Mouse (Mus musculus): ENCODE results near the gene Fkbp4. TPM values are rescaled to one million over a fixed set of nuclear protein-coding genes. Genes with fewer than 3 reads are reported as not detected.

Gene Fkbp4
- polyA plus RNA-seq, 1 experiment, result 138 TPM

DNA sequence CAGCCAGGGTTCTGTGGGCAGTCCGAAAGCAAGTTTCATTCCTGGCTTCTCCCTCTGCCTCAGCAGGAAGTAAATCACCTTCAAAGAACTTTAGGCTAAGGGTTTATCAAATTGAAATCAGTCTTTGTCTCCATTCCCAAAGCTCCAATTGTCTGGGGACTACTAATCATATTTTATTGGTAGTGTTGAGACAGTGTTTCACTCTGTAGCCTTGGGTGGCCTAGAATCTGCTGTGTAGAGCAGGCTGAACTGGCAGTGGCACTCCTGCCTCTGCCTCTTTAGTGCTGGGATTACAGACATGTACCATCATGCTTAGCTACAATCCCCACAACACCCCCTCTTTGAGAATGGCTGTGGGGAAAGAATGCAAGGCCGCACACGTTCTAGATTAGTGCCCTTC, 17.0 kb downstream of the Fkbp4 start:
- H3K27ac ChIP-seq (ENCODE audit: control insufficient read depth, insufficient read depth, low read length), result no peak overlapping the region
- no peaks in the 10 kb centered on the region for H3K27me3 ChIP-seq (ENCODE audit: control insufficient read depth, insufficient read depth, low read length)

DNA sequence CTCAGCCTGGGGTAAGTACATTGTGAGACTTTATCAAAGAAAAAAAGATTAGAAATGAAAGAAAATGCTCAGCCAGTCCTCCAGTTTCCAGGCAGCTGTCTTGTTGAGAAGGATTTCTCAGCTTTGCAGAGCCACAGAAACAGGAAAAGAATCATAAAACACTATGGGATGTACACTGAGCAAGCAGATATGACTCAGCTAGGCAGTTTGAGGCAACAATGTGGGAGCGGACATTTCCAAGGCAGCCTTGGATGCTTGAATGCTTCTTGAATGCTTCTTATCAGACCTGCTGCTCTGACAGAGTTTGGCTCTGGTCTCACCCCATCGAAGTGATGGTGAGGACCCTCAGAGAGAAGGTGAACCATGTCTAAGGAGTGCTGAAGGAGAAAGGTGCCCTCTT, 17.4 kb downstream of the Fkbp4 start:
- Histone ChIP-seq H3K27ac (ENCODE audit: control insufficient read depth, insufficient read depth, low read length) (no peak overlapping the region), H3K36me3 (ENCODE audit: control insufficient read depth, insufficient read depth, low read length) (no peaks in the 10 kb centered on the region), H3K4me1 (replicated peaks; ENCODE audit: control insufficient read depth, insufficient read depth, low read length) (peaks cover 2% of the 10 kb centered on the region), H3K4me3 (ENCODE audit: control insufficient read depth, insufficient read depth, low read length) (no peak overlapping the region), H3K27me3 (ENCODE audit: control insufficient read depth, insufficient read depth, low read length) (no peaks in the 10 kb centered on the region)
- no peak for DNase-seq
- TF ChIP-seq CTCF (IDR thresholded peaks at IDR 0.05; ENCODE audit: borderline replicate concordance, control insufficient read depth, extremely low read depth, insufficient read depth, low read length, poor library complexity), result no peak
- TF ChIP-seq POLR2A (IDR thresholded peaks at IDR 0.05; ENCODE audit: control insufficient read depth, extremely low read depth, insufficient read depth, low read length, poor library complexity), result no peak
- 80% methylated on average over 2 of the region's 2 CpGs for WGBS

More for the DNA sequence above, 17.0 kb downstream of the Fkbp4 start:
- peaks cover 2% of the 10 kb centered on the region for H3K4me1 ChIP-seq (replicated peaks; ENCODE audit: control insufficient read depth, insufficient read depth, low read length)
- H3K36me3 ChIP-seq (ENCODE audit: control insufficient read depth, insufficient read depth, low read length), result no peaks in the 10 kb centered on the region
- DNase-seq, result no peak
- TF ChIP-seq CTCF (IDR thresholded peaks at IDR 0.05; ENCODE audit: borderline replicate concordance, control insufficient read depth, extremely low read depth, insufficient read depth, low read length, poor library complexity) (no peak), POLR2A (IDR thresholded peaks at IDR 0.05; ENCODE audit: control insufficient read depth, extremely low read depth, insufficient read depth, low read length, poor library complexity) (no peak)
- 93% methylated on average over 3 of the region's 3 CpGs for WGBS
- H3K4me3 ChIP-seq (ENCODE audit: control insufficient read depth, insufficient read depth, low read length), result no peak overlapping the region

DNA sequence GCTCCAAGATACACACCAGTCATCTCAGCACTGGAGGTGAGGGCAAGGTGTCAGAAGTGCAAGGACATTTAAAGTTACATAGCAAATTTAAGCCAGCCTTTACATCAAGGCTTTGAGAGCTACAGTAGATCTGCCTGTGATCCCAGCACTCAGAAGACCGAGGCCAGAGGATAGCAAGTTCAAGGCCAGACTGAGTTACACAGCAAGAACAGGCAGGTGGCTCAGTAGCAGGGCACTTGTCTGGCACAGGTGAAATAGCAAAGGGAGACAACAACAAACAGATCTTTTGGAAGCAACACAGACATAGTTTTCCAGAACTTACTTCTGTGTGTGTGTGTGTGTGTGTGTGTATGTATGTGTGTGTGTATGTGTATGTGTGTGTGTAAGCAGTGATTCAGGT, 20.4 kb downstream of the Fkbp4 start:
- no peak for DNase-seq
- Histone ChIP-seq H3K4me3 (ENCODE audit: control insufficient read depth, insufficient read depth, low read length) (no peak overlapping the region), H3K36me3 (ENCODE audit: control insufficient read depth, insufficient read depth, low read length) (no peaks in the 10 kb centered on the region), H3K27ac (ENCODE audit: control insufficient read depth, insufficient read depth, low read length) (no peak overlapping the region), H3K4me1 (replicated peaks; ENCODE audit: control insufficient read depth, insufficient read depth, low read length) (no peaks in the 10 kb centered on the region), H3K27me3 (ENCODE audit: control insufficient read depth, insufficient read depth, low read length) (no peaks in the 10 kb centered on the region)
- TF ChIP-seq CTCF (IDR thresholded peaks at IDR 0.05; ENCODE audit: borderline replicate concordance, control insufficient read depth, extremely low read depth, insufficient read depth, low read length, poor library complexity) (no peak), POLR2A (IDR thresholded peaks at IDR 0.05; ENCODE audit: control insufficient read depth, extremely low read depth, insufficient read depth, low read length, poor library complexity) (no peak)
- 98% methylated on average over 1 of the region's 1 CpGs for WGBS

DNA sequence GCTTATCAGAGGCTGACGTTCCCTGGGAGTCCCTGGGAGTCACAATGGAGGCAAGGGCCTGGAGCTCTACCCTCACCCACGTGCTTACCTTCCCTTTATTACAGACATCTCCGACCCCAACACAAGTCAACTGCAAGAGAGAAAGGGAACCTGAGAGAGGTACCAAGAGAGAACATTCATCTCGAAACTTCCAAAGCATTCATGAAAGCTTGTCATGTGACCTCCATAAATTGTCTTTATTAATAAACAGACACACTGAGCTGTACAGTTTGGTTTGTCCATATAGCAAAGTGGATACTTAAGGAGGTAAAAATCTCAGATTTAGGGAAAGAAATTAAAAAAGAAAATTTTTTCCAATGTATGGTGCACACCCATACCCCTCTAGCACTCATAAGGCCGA, 22.3 kb downstream of the Fkbp4 start:
- no peak for TF ChIP-seq POLR2A (IDR thresholded peaks at IDR 0.05; ENCODE audit: control insufficient read depth, extremely low read depth, insufficient read depth, low read length, poor library complexity)

DNA sequence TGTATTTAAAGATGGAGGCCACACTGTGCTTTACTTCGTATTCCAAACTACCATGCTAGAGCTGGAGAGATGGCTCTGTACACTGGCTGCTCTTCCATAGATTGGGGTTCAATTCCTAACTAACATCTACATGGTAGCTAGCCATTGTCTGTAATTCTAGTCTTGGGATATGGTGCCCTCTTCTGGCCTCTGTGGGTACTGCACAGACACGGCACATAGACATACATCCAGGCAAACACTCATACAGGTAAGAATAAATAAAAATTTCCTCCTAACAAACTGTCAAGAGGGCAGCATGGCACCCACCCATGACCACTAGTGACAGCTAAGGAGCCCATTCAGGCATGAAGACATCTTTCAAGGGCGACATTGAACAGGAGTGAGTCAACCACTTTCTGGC, 27.4 kb downstream of the Fkbp4 start:
- Histone ChIP-seq H3K4me3 (ENCODE audit: control insufficient read depth, insufficient read depth, low read length) (no peak overlapping the region), H3K4me1 (replicated peaks; ENCODE audit: control insufficient read depth, insufficient read depth, low read length) (no peaks in the 10 kb centered on the region), H3K27me3 (ENCODE audit: control insufficient read depth, insufficient read depth, low read length) (no peaks in the 10 kb centered on the region), H3K36me3 (ENCODE audit: control insufficient read depth, insufficient read depth, low read length) (peaks cover 25% of the 10 kb centered on the region), H3K27ac (ENCODE audit: control insufficient read depth, insufficient read depth, low read length) (no peak overlapping the region)
- TF ChIP-seq CTCF (IDR thresholded peaks at IDR 0.05; ENCODE audit: borderline replicate concordance, control insufficient read depth, extremely low read depth, insufficient read depth, low read length, poor library complexity) (no peak), POLR2A (IDR thresholded peaks at IDR 0.05; ENCODE audit: control insufficient read depth, extremely low read depth, insufficient read depth, low read length, poor library complexity) (no peak)
- 42% methylated on average over 3 of the region's 3 CpGs for WGBS
- peak; percentile 80 for DNase-seq

More for the DNA sequence above, 22.3 kb downstream of the Fkbp4 start:
- H3K27me3 ChIP-seq (ENCODE audit: control insufficient read depth, insufficient read depth, low read length), result no peaks in the 10 kb centered on the region
- no peak overlapping the region for H3K4me3 ChIP-seq (ENCODE audit: control insufficient read depth, insufficient read depth, low read length)
- WGBS, result 95% methylated on average over 5 of the region's 5 CpGs
- H3K4me1 ChIP-seq (replicated peaks; ENCODE audit: control insufficient read depth, insufficient read depth, low read length), result no peaks in the 10 kb centered on the region
- peaks cover 6% of the 10 kb centered on the region; the same call in 1 of the 2 replicates for H3K36me3 ChIP-seq (ENCODE audit: control insufficient read depth, insufficient read depth, low read length)
- DNase-seq, result no peak
- no peak overlapping the region for H3K27ac ChIP-seq (ENCODE audit: control insufficient read depth, insufficient read depth, low read length)

DNA sequence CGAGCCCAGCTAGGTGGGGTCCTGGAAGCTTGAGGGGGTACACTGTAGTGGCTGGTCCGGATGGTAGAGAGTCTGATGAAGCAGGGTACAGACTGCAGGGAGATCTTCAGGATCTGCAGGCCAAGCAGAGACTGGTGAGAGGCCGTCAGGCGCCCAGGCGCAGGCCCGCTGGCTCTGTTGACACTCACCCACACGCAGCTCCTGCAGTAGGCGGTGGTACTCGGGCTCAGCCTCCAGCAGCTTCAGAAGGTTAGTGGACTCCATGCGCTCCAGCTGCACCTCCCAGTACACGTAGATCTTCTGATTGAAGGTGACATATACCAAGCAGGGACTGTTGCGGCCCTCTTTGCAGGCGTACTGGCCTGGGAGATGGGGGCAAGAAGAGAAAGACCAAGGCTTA, 28.2 kb downstream of the Fkbp4 start:
- WGBS, result 96% methylated on average over 13 of the region's 13 CpGs
- no peak for DNase-seq
- TF ChIP-seq CTCF (IDR thresholded peaks at IDR 0.05; ENCODE audit: borderline replicate concordance, control insufficient read depth, extremely low read depth, insufficient read depth, low read length, poor library complexity) (no peak), POLR2A (IDR thresholded peaks at IDR 0.05; ENCODE audit: control insufficient read depth, extremely low read depth, insufficient read depth, low read length, poor library complexity) (no peak)
- no peak overlapping the region for H3K4me3 ChIP-seq (ENCODE audit: control insufficient read depth, insufficient read depth, low read length)
- H3K27ac ChIP-seq (ENCODE audit: control insufficient read depth, insufficient read depth, low read length), result no peak overlapping the region
- H3K27me3 ChIP-seq (ENCODE audit: control insufficient read depth, insufficient read depth, low read length), result no peaks in the 10 kb centered on the region
- H3K4me1 ChIP-seq (replicated peaks; ENCODE audit: control insufficient read depth, insufficient read depth, low read length), result no peaks in the 10 kb centered on the region
- H3K36me3 ChIP-seq (ENCODE audit: control insufficient read depth, insufficient read depth, low read length), result peaks cover 25% of the 10 kb centered on the region

DNA sequence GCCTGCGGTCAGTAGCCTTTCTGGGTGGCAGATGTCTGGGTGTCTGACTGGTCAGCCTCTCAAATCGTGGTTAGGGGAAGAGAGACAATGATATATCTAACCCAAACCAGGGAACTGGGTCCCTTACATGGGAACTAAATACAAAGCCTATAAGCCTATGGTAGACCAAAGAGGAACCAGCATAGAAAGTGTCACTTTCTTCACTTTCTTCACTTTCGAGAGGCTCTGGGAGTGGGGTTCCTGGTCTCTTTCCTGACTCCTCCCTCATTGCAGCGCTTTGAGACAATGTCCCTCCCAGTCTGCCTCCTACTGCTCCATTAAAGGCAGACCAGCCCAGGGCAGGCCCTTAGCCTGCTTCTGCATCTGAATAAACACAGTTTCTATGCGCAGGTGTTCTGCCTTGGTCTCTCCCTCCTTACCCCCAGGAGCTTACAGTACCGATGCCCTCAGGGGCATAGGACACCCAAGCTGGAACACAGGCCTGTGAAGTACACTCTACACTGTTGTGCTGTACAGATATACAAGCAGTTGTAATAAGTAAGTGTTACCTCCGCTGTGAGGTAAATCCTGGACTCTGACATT, 29.8 kb downstream of the Fkbp4 start:
- no peak overlapping the region for H3K4me3 ChIP-seq (ENCODE audit: control insufficient read depth, insufficient read depth, low read length)
- WGBS, result 97% methylated on average over 7 of the region's 7 CpGs
- no peak for TF ChIP-seq CTCF (IDR thresholded peaks at IDR 0.05; ENCODE audit: borderline replicate concordance, control insufficient read depth, extremely low read depth, insufficient read depth, low read length, poor library complexity)
- TF ChIP-seq POLR2A (IDR thresholded peaks at IDR 0.05; ENCODE audit: control insufficient read depth, extremely low read depth, insufficient read depth, low read length, poor library complexity), result no peak
- H3K27ac ChIP-seq (ENCODE audit: control insufficient read depth, insufficient read depth, low read length), result no peak overlapping the region
- H3K27me3 ChIP-seq (ENCODE audit: control insufficient read depth, insufficient read depth, low read length), result no peaks in the 10 kb centered on the region
- H3K36me3 ChIP-seq (ENCODE audit: control insufficient read depth, insufficient read depth, low read length), result peaks cover 25% of the 10 kb centered on the region
- no peaks in the 10 kb centered on the region for H3K4me1 ChIP-seq (replicated peaks; ENCODE audit: control insufficient read depth, insufficient read depth, low read length)
- no peak for DNase-seq

All from thymus, adult 2 months (tissue).